Mouse (Mus musculus) liver, embryonic 11.5 days (tissue): Measurements from ENCODE around the gene Timm8b. TPM values are rescaled to one million over a fixed set of nuclear protein-coding genes. Genes with fewer than 3 reads are reported as not detected.

ENCODE experiments used
- ATAC-seq: fragments of 200-750 bp; cut with Nextera tagmentation; replicated peaks from 2 replicates; pipeline ENCODE4 v1.8.0; 2017; ENCODE audit warnings: moderate number of reproducible peaks, mild to moderate bottlenecking, moderate TSS enrichment, moderate library complexity; ENCODE audit not compliant: low FRiP score
- DNase-seq: peaks from one replicate; pipeline ENCODE4 v3.0.0-alpha.2; 2017; ENCODE audit warnings: low spot score
- H3K27ac ChIP-seq: fragments of 300-500 bp; sonication (generic); 2 replicates; pipeline ENCODE4 v1.5.1; 2014; ENCODE audit warnings: mild to moderate bottlenecking, low read depth, low read length, control low read depth
- H3K27me3 ChIP-seq: fragments of 300-500 bp; sonication (generic); replicated peaks from 2 replicates; pipeline ENCODE4 v1.6.1; 2014; ENCODE audit warnings: low read length, mixed read lengths; ENCODE audit not compliant: control insufficient read depth, insufficient read depth
- H3K36me3 ChIP-seq: fragments of 300-500 bp; sonication (generic); 2 replicates; pipeline ENCODE4 v1.6.1; 2014; ENCODE audit warnings: mild to moderate bottlenecking, low read length, moderate library complexity, mixed read lengths; ENCODE audit not compliant: control insufficient read depth, insufficient read depth
- H3K4me1 ChIP-seq: fragments of 300-500 bp; sonication (generic); replicated peaks from 2 replicates; pipeline ENCODE4 v1.6.1; 2014; ENCODE audit warnings: low read length, mixed read lengths; ENCODE audit not compliant: control insufficient read depth, insufficient read depth
- H3K4me2 ChIP-seq: fragments of 300-500 bp; sonication (generic); 2 replicates; pipeline ENCODE4 v1.6.1; 2014; ENCODE audit warnings: mild to moderate bottlenecking, control low read depth, moderate library complexity
- H3K4me3 ChIP-seq: fragments of 300-500 bp; sonication (generic); 2 replicates; pipeline ENCODE4 v1.5.1; 2014; ENCODE audit warnings: low read depth, low read length, control low read depth
- H3K9ac ChIP-seq: fragments of 300-500 bp; sonication (generic); 2 replicates; pipeline ENCODE4 v1.6.1; 2014; ENCODE audit warnings: low read depth, low read length, control low read depth
- H3K9me3 ChIP-seq: fragments of 300-500 bp; sonication (generic); 2 replicates; pipeline ENCODE4 v1.6.1; 2016; ENCODE audit warnings: low read length, inconsistent platforms, mixed read lengths; ENCODE audit not compliant: control insufficient read depth
- WGBS: fragments of 180-500 bp; shearing (Covaris S2); extraction: QIAGEN DNeasy Blood & Tissue Kit; methylation state at CpG from one replicate; pipeline ENCODE4 v1.1.7; 2014; 5-methylcytosine and 5-hydroxymethylcytosine counted together
- polyA plus RNA-seq: library from polyadenylated mRNA; unstranded; fragments of >200 nt; fragmentation: Nextera tagmentation; extraction: Ambion mirVana; gene quantifications from 2 replicates; pipeline ENCODE4 v1.2.1, GENCODE M21; 2014

The Timm8b gene
- polyA plus RNA-seq, 1 experiment from 2014 or later = 312 TPM

DNA sequence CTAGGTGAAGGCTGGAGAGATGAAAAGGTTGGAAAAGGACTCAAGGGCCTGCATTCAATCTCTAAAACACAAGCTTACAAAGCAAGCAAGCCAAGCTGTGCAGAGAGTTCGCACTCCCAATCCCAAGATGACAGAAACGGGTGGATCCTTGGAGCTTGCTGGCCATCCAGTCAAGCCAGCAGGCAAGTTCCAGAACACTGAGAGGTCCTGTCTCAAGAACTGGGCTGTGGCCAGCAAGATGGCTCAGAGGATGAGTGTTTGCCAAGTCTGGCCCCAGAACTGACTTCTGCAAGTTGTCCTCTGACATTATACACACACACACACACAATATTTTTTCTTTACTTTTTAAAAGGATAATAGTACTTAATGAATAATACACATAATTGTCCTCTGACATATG, 35.8 kb upstream of the Timm8b start:
- Histone ChIP-seq H3K9me3 (no peaks in the 10 kb centered on the region), H3K4me3 (no peak overlapping the region), H3K4me2 (no peak overlapping the region), H3K27me3 (no peaks in the 10 kb centered on the region), H3K9ac (no peak overlapping the region), H3K4me1 (no peaks in the 10 kb centered on the region), H3K36me3 (no peaks in the 10 kb centered on the region), H3K27ac (no peak overlapping the region)
- ATAC-seq (no peak), DNase-seq (no peak)
- 82% methylated on average over 2 of the region's 2 CpGs for WGBS

GRCm38 (mm10) chr9:50569599-50570525, 33.8 kb upstream of the Timm8b start:
- DNase-seq (no peak), ATAC-seq (no peak)
- no peaks in the 10 kb centered on the region for H3K9me3 ChIP-seq

GRCm38 (mm10) chr9:50580370-50580769, 23.3 kb upstream of the Timm8b start:
- H3K4me3 ChIP-seq = no peak overlapping the region
- H3K4me2 ChIP-seq = no peak overlapping the region
- no peaks in the 10 kb centered on the region for H3K27me3 ChIP-seq
- no peaks in the 10 kb centered on the region for H3K4me1 ChIP-seq
- DNase-seq = no peak
- H3K9ac ChIP-seq = no peak overlapping the region
- ATAC-seq = no peak
- H3K36me3 ChIP-seq = no peaks in the 10 kb centered on the region
- no peak overlapping the region for H3K27ac ChIP-seq
- H3K9me3 ChIP-seq = no peaks in the 10 kb centered on the region
- WGBS = 38% methylated on average over 4 of the region's 4 CpGs

More at GRCm38 (mm10) chr9:50569599-50570525, 33.8 kb upstream of the Timm8b start:
- Histone ChIP-seq H3K4me3 (no peak overlapping the region), H3K4me1 (no peaks in the 10 kb centered on the region), H3K4me2 (no peak overlapping the region), H3K9ac (no peak overlapping the region), H3K27me3 (no peaks in the 10 kb centered on the region), H3K36me3 (no peaks in the 10 kb centered on the region), H3K27ac (no peak overlapping the region)
- WGBS = 71% methylated on average over 10 of the region's 10 CpGs

- H3K4me1 ChIP-seq = no peaks in the 10 kb centered on the region
- H3K4me3 ChIP-seq = no peak overlapping the region
- H3K9ac ChIP-seq = no peak overlapping the region
- no peaks in the 10 kb centered on the region for H3K27me3 ChIP-seq
- no peaks in the 10 kb centered on the region for H3K9me3 ChIP-seq
- no peaks in the 10 kb centered on the region for H3K36me3 ChIP-seq
- no peak for ATAC-seq
- no peak for DNase-seq
- 79% methylated on average over 6 of the region's 6 CpGs for WGBS
- H3K27ac ChIP-seq = no peak overlapping the region
- no peak overlapping the region for H3K4me2 ChIP-seq
Observed at GRCm38 (mm10) chr9:50585145-50585818, 18.4 kb upstream of the Timm8b start.

DNA sequence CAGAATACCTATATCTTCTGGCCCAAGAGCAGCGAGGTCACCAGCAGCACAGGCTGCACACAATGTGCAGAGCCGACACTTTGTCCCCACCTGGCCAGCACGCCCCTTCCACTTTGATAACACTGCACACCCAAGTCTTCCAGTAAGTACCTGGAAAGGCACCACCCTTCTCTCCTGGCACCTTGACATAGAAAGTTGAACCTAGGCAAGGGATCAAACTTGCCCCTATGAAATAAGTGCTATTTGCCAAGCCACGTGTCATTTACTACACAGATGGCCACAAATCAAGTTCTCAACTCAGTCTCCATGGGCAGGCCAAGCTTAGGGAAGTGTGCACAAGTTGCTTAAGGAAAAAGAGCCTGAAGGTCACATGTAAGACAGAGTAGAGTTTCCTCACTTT, 16.8 kb upstream of the Timm8b start:
- Histone ChIP-seq H3K27me3 (no peaks in the 10 kb centered on the region), H3K27ac (no peak overlapping the region), H3K4me3 (no peak overlapping the region), H3K4me2 (no peak overlapping the region), H3K36me3 (no peaks in the 10 kb centered on the region), H3K4me1 (no peaks in the 10 kb centered on the region), H3K9ac (no peak overlapping the region), H3K9me3 (no peaks in the 10 kb centered on the region)
- WGBS = 68% methylated on average over 4 of the region's 4 CpGs
- DNase-seq = no peak
- ATAC-seq = no peak

DNA sequence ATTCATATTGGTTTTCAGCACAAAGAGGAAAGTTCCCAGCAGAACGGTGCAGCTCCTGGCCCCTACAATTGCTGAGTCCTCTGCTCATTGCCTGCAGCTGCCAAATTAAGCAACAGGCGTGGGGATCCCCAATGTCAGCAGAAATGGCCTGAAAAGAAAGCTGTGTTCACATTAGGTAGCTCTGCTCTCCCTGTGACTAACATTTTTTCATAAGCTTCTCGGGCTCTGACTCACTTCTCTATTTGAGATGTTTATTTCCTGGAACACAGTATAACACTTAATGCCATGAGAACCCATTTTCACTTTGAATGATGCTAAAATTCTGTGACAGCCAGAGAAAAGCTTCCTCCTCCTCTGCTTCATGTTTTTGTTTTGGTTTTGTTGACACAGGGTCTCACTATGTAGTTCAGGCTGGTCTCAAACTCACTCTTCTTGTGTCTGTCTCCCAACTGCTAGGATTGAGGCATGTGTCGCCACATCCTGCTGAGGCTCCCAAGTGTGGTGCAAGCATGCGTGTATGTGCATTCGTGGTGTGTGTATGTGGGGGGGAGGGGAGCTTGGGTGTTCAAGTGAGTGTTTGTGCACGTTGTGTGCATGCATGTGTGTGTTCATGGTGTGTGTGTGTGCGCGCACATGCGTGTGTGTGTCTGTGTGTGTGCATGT, 12.7 kb upstream of the Timm8b start:
- H3K4me3 ChIP-seq = no peak overlapping the region
- DNase-seq (no peak), ATAC-seq (no peak)
- H3K9me3 ChIP-seq = no peaks in the 10 kb centered on the region
- no peak overlapping the region for H3K9ac ChIP-seq
- no peaks in the 10 kb centered on the region for H3K27me3 ChIP-seq
- 69% methylated on average over 10 of the region's 10 CpGs for WGBS
- no peak overlapping the region for H3K27ac ChIP-seq
- H3K36me3 ChIP-seq = peaks cover 4% of the 10 kb centered on the region; the same call in 1 of the 2 replicates
- H3K4me1 ChIP-seq = no peaks in the 10 kb centered on the region
- H3K4me2 ChIP-seq = no peak overlapping the region

DNA sequence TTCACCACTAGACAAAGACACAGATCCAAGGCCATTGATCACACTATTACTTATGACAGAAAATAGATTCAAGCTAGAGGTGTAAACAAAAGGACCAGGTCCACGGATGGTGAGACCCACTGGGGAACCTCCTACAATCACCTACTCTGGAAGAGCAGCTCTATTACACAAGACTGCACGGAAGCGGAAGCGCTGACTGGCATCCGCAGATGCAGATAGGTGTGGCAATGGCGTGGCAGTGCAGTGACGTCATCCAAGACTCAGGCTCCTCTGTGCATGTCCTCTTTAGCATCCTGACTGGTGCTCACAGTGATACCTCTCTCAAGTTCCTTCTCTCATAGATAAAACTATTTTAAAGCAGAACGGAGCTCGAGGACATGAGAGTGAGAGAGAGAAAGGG, 10.8 kb upstream of the Timm8b start:
- H3K9me3 ChIP-seq = no peaks in the 10 kb centered on the region
- no peak overlapping the region for H3K9ac ChIP-seq
- H3K4me2 ChIP-seq = no peak overlapping the region
- no peak overlapping the region for H3K27ac ChIP-seq
- H3K27me3 ChIP-seq = no peaks in the 10 kb centered on the region
- H3K4me3 ChIP-seq = no peak overlapping the region
- H3K4me1 ChIP-seq = no peaks in the 10 kb centered on the region
- peaks cover 20% of the 10 kb centered on the region for H3K36me3 ChIP-seq
- WGBS = 84% methylated on average over 9 of the region's 9 CpGs
- DNase-seq (no peak), ATAC-seq (no peak)

DNA sequence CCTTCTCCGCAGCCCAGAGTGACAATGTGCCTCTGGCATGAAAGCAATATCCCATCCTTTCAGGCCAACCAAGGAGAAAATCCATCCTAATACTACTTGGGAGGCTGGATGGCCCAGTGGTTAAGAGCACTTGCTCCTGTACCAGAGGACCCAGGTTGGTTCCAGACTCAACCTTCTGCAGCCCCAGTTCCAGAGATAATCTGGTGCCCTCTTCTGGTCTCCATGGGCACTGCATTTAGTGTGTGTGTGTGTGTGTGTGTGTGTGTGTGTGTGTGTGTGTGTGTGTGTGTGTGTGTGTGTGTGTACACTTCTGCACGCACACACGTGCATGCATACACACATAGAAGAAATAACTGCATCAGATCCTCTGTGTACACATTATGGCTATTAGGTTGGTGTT, 10.2 kb upstream of the Timm8b start:
- Histone ChIP-seq H3K4me3 (no peak overlapping the region), H3K36me3 (peaks cover 26% of the 10 kb centered on the region), H3K27ac (no peak overlapping the region), H3K9me3 (no peaks in the 10 kb centered on the region), H3K9ac (no peak overlapping the region), H3K4me2 (no peak overlapping the region), H3K27me3 (no peaks in the 10 kb centered on the region), H3K4me1 (no peaks in the 10 kb centered on the region)
- DNase-seq (no peak), ATAC-seq (no peak)
- 71% methylated on average over 3 of the region's 3 CpGs for WGBS
